Mouse (Mus musculus): ENCODE results near the gene Gm20388. TPM values are rescaled to one million over a fixed set of nuclear protein-coding genes. Genes with fewer than 3 reads are reported as not detected.

Gene Gm20388
- polyA plus RNA-seq, 1 experiment: 45.1 TPM

DNA sequence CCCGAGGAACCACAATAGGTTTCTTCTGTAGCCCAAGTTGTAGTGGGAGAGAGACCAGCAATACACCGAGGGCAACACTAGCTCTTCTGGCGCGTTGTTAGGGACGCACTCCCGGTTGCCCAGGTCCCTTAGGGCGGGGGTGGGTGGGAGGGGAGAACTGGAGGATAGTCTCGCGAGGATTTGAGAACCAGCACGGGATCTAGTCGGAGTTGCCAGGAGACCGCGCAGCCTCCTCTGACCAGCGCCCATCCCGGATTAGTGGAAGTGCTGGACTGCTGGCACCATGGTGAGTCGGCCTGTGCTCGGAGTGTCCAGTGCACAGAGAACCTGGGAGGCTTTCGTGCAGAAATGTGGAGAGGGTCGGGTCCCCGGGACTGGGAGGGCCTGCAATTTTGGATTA, 3608.0 kb downstream of the Gm20388 start, which contains the start of gene Gas8:
Gene Gas8, plus strand, starts transcription at position 168 of the 400 bp plus-strand sequence.

DNA sequence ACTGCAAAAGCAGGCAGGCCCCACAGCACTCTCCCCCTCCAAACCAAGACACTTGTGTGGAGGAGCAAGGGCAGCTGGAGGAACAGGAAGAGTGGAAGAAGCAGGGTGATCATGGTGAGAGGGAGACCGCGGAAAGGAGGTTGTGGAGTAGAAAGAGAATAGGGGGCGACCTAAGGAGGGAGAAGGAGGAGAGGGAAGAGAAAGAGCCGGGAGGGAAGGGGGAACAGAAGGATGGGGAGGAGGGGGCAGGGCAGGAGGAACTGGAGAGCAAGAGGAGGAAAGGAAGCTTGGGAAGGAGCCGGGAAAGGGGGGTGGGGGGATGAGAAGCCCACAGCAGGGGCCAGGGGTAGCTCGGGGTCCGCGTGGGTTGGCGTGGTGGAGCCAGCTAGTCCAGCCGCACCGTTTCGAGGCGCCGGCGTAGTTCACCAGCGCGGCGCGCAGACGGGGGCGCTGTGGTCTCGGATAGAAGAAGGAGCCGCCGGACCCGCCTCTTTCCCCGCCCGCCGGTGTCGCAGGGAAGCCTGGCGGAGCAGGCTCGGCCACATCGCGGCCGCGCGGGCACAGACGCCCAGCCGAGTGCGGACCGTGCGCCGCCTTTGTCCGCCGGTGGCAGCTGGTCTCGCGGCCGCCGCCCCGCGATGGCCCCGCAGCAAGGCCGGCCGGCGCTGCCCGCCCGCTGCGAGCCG, 3742.8 kb downstream of the Gm20388 start, which contains the start of gene Rhou:
Gene Rhou, plus strand, starts transcription at position 622 of the 686 bp plus-strand sequence.

DNA sequence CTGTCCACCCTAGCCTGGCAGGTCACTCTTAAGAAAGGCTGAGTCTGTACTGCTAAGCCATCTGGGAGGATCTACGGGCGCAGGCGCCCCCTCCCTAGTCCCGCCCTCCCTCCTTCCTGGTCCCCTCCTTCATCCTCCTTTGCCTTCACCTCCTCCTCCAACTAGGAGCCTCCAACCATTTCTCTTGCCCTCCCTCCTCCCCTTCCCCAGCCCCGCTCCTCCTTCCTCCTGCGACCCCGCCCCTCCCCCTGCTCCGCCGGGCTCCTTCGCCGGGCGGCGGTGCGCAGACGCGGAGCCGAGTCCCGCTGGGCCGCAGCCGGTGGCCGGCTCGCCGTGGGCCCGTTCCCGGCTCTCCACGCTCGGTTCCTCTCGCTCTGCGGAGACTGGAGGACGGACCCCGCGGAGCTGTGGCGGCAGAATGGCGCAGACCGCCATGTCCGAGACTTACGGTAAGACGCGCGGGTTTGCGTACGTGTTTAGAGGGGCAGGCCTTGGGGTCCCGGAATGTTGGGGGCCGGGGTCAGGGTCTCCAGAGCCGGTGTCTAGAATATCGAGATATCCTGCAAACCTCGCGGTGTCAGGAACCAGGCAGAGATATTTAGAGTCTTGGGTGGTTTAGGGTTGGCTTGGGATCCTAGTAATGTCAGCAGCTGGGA, 3895.2 kb downstream of the Gm20388 start, which contains the start of gene Rab4a:
Gene Rab4a, plus strand, starts transcription at position 268 of the 656 bp plus-strand sequence.

GRCm38 (mm10) chr8:123859648-123860259, 3949.1 kb downstream of the Gm20388 start, which contains the start of gene Ccsap:
Gene Ccsap, minus strand, starts transcription at chr8:123860209.

DNA sequence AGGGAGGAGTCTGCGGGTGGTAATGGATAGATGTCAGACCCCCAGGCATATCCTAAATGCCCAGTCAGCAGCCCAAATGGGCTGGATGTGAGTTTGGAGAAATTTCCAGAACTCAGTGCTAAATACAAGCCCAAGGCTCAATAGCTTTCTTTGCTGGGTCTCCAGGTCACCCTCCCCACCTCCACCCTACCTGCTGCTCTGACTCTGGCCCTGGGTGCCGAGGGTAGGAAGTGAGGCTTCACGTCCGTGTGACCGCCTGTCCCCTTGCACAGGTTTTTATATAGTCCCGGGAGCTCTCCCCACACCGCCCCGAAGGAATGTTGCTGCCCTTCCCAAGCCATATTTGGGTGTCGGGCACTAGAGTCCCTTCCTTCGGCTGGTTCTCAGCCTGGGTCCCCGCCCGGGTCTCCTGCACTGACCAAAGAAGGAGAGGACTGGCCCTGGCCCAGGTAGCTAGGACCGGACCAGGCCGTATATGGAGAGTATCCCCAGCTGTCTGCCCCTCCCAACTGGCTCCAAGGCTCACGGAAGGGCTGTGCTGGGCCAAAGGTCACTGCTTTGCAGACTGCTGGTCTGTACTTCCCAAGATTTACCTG, 3984.0 kb downstream of the Gm20388 start, which contains the start of gene Acta1:
Gene Acta1, minus strand, starts transcription at position 250 of the 596 bp plus-strand sequence.

GRCm38 (mm10) chr8:123948942-123949685, 4038.5 kb downstream of the Gm20388 start, which contains the start of gene Nup133:
Gene Nup133, minus strand, starts transcription at chr8:123949265.

GRCm38 (mm10) chr8:123982826-123983400, 4072.3 kb downstream of the Gm20388 start, which contains the start of gene Abcb10:
Gene Abcb10, minus strand, starts transcription at chr8:123983122.

DNA sequence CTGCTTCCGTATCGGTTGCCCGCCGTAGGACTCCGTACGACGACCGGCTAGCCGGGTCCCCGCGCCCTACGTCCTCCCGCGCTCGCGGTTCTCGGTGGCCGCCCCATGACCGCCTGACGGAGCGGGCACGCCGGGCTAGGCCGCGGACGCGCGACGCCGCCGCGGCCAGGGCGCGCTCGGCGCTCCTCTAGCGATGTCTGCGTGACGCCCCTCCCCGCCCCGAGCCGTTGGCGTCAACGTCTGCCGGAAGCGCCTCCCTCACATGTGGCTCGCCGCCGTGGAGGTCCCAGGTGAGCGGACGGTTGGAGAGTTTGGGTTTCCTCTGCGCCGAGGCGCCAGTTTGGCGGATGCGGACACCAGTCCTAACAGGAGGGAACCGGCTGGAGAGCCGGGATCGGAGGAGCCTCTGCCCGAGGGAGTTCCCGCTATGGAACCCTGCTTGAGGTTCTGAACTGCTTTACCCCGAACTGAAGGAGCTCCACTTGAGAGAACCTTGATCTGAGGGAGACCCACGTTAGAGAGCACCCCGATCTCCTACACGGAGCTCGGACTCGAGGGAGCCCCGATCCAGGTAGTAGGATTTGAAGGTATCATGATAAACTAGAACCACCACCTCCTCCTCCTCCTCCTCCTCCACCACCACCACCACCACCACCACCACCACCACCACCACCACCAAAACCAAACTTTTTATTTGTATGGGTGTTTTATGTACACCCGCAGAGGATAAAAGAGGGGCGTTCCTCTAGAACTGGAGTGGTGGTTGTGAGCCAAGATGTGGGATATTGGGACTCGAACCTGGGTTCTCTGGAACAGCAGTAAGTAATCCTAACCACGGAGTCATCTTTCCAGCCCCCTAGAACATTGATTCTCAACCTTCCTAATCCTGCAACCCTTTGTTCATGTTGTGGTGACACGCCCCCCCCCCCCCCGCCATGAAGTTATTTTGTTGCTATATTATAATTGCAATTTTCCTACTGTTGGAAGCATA, 4110.9 kb downstream of the Gm20388 start, which contains the start of the genes Taf5l and Urb2:
Gene Taf5l, minus strand, starts transcription at position 161 of the 991 bp plus-strand sequence.
Gene Urb2, plus strand, starts transcription at position 272 of the 991 bp plus-strand sequence.

DNA sequence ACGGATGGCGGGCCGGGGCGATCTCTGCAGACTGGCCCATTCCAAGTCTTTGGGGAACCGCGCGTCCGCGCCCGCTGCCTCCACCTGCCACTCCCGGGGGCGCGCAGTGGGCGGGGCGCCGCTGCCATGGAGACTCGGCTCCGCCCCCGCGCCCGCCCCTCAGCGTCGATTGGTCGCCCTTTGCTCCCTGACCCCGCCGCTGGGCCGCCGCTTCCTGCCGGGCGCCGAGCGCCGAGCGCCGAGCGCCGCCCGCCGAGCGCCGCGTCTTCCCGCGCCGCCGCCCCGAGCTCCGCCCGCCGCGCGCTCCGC, 4320.5 kb downstream of the Gm20388 start, which contains the start of gene Galnt2:
Gene Galnt2, plus strand, starts transcription at position 216 of the 309 bp plus-strand sequence.

Other genes starting within 250 kb of the Gm20388 start
- gene Wfdc1, start 244.5 kb upstream of the Gm20388 start, polyA plus RNA-seq (2012; ENCODE audit: low replicate concordance): 0.47 TPM in 1 of 2 replicates, not detected in the other
- not detected in 2 replicates for gene Atp2c2, start 210.8 kb upstream of the Gm20388 start, polyA plus RNA-seq (2012; ENCODE audit: low replicate concordance)
- gene Tldc1, start 132.4 kb upstream of the Gm20388 start, polyA plus RNA-seq (2012; ENCODE audit: low replicate concordance): 2.4 and 5.7 TPM in 2 replicates
- 243 and 414 TPM in 2 replicates for gene Cotl1, start 70.3 kb upstream of the Gm20388 start, polyA plus RNA-seq (2012; ENCODE audit: low replicate concordance)
- gene Klhl36, start 48.6 kb upstream of the Gm20388 start, polyA plus RNA-seq (2012; ENCODE audit: low replicate concordance): 4.3 and 5.7 TPM in 2 replicates
- gene Usp10, start 481 bp upstream of the Gm20388 start, polyA plus RNA-seq (2012; ENCODE audit: low replicate concordance): 62.5 and 64.6 TPM in 2 replicates
- 0.92 and 1.6 TPM in 2 replicates for gene Crispld2, start 81.6 kb downstream of the Gm20388 start, polyA plus RNA-seq (2012; ENCODE audit: low replicate concordance)
- 27.0 and 42.0 TPM in 2 replicates for gene Zdhhc7, start 190.6 kb downstream of the Gm20388 start, polyA plus RNA-seq (2012; ENCODE audit: low replicate concordance)
- 2.2 and 5.1 TPM in 2 replicates for gene 6430548M08Rik, start 203.3 kb downstream of the Gm20388 start, polyA plus RNA-seq (2012; ENCODE audit: low replicate concordance)